Mouse (Mus musculus): ENCODE measurements around the gene E2f2. TPM values are rescaled to one million over a fixed set of nuclear protein-coding genes. Genes with fewer than 3 reads are reported as not detected.
A peak's percentile ranks its signal among the peaks of the same experiment; 100 is the strongest.

E2f2 gene
- polyA plus RNA-seq, 1 experiment from 2014 or later = 8.1 TPM

GRCm38 (mm10) chr4:136146712-136147154 is 25.5 kb upstream of the E2f2 start:
- Histone ChIP-seq H3K4me1 (replicated peaks) (peaks cover 32% of the 10 kb centered on the region), H3K4me2 (replicated peaks) (peak overlapping the region; percentile 82), H3K27ac (peak overlapping the region; percentile 96), H3K4me3 (replicated peaks) (0 out of 2 replicates have a peak overlapping the region, but pooled peaks have one; percentile 1), H3K27me3 (replicated peaks) (no peaks in the 10 kb centered on the region), H3K9ac (no peak overlapping the region), H3K9me3 (no peaks in the 10 kb centered on the region), H3K36me3 (no peaks in the 10 kb centered on the region)
- ATAC-seq = peak; percentile 9; the same call in 1 of the 2 replicates
- 25% methylated on average over 6 of the region's 6 CpGs for WGBS

DNA sequence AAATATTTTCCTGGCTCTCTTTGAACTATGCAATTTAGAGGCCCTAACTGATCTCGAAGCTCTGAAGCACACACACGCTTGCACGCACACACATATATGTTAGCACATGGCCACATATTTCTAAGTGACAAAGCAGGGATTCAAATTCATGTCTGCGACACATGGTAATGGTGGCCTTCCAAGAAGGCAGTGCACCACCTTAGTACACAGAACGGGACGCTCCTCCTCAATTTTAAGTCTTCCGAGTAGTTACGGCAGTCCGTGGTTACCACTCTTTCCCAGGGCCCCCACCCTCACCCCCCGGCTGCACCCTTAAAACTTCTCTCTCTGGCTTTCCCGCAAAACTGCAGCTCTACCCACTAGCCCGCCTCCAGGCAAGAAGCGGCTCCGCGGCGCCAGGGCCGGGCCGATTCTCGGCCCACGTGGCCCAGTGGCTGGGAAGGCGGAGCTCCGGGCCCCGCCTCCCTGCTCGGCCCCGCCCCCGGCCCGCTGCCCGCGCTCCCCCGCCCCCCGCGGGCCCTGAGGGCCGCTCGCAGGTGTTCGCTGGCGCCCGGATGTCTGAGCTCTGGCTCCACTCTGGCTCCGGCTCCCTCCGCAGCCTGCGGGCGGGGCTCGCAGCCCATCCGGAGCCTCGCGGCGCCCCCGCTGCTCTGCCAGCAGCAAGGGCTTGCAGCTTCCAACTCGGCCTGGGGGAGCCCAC is 24.6 kb upstream of the E2f2 start:
- under 1% methylated on average over 48 of the region's 48 CpGs for WGBS
- Histone ChIP-seq H3K36me3 (no peaks in the 10 kb centered on the region), H3K27ac (peak overlapping the region; percentile 96), H3K4me3 (replicated peaks) (peak overlapping the region; percentile 28), H3K4me2 (replicated peaks) (peak overlapping the region; percentile 82), H3K9me3 (no peaks in the 10 kb centered on the region), H3K9ac (peak overlapping the region; percentile 28; the same call in 1 of the 2 replicates), H3K27me3 (replicated peaks) (no peaks in the 10 kb centered on the region), H3K4me1 (replicated peaks) (peaks cover 24% of the 10 kb centered on the region)
- ATAC-seq = peak; percentile 81

GRCm38 (mm10) chr4:136148342-136149044 is 23.7 kb upstream of the E2f2 start:
- no peaks in the 10 kb centered on the region for H3K9me3 ChIP-seq
- H3K36me3 ChIP-seq = no peaks in the 10 kb centered on the region
- peaks cover 17% of the 10 kb centered on the region for H3K4me1 ChIP-seq (replicated peaks)
- peak overlapping the region; percentile 38 for H3K9ac ChIP-seq
- H3K27ac ChIP-seq = peak overlapping the region; percentile 96
- 10% methylated on average over 31 of the region's 31 CpGs for WGBS
- peak overlapping the region; percentile 82 for H3K4me2 ChIP-seq (replicated peaks)
- ATAC-seq = no peak; the same call in 1 of the 2 replicates
- H3K4me3 ChIP-seq (replicated peaks) = peak overlapping the region; percentile 28
- H3K27me3 ChIP-seq (replicated peaks) = no peaks in the 10 kb centered on the region

DNA sequence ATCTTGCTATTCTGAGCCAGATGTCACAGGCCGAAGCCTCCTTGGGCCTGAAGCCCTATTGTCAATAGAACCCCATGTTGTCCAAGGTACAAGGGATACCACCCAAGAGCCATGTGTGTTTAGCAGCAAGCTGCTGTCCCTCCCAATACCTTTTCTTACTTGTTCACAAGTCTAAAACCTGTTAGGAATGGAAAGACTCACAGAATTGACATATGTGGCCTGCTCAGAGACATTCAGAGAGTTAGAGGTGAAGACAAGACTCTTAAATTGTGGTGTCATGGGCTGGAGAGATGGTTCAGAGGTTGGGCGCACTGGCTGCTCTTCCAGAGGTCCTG is 23.2 kb upstream of the E2f2 start:
- peaks cover 17% of the 10 kb centered on the region for H3K4me1 ChIP-seq (replicated peaks)
- no peak overlapping the region for H3K9ac ChIP-seq
- no peak overlapping the region for H3K4me2 ChIP-seq (replicated peaks)
- H3K9me3 ChIP-seq = no peaks in the 10 kb centered on the region
- H3K36me3 ChIP-seq = no peaks in the 10 kb centered on the region
- no peak overlapping the region for H3K4me3 ChIP-seq (replicated peaks)
- H3K27me3 ChIP-seq (replicated peaks) = no peaks in the 10 kb centered on the region
- no peak for ATAC-seq
- 89% methylated on average over 2 of the region's 2 CpGs for WGBS
- peak overlapping the region; percentile 96 for H3K27ac ChIP-seq

- peaks cover 17% of the 10 kb centered on the region for H3K4me1 ChIP-seq (replicated peaks)
- no peak overlapping the region for H3K4me2 ChIP-seq (replicated peaks)
- no peak overlapping the region for H3K9ac ChIP-seq
- no peaks in the 10 kb centered on the region for H3K36me3 ChIP-seq
- no peak for ATAC-seq
- no peak overlapping the region for H3K4me3 ChIP-seq (replicated peaks)
- H3K27me3 ChIP-seq (replicated peaks) = no peaks in the 10 kb centered on the region
- WGBS = 30% methylated on average over 3 of the region's 3 CpGs
- no peak overlapping the region for H3K27ac ChIP-seq
- H3K9me3 ChIP-seq = no peaks in the 10 kb centered on the region
These were observed 22.5 kb upstream of the E2f2 start for GRCm38 (mm10) chr4:136149734-136150133.

DNA sequence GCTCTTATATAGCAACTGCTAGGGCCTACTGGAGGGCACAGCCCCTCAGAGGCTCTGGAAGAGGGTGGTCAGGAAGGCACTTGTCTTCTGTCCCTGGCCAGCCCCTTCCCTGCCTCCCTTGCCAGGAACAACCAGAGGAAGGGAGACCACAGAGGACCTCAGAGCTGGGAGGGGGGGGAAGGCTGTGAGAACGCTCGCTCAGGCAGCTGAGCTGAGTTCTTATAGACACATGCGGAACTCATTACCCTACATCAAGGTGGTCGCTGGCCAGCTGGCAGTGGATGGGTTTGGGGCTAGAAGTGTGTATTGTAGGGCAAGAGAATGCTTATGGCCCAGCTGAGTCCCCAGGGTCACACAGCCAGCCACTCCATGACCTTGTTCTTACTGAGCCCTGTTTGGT is 21.6 kb upstream of the E2f2 start:
- Histone ChIP-seq H3K27me3 (replicated peaks) (no peaks in the 10 kb centered on the region), H3K36me3 (no peaks in the 10 kb centered on the region), H3K27ac (no peak overlapping the region), H3K4me2 (replicated peaks) (no peak overlapping the region), H3K9ac (no peak overlapping the region), H3K9me3 (no peaks in the 10 kb centered on the region), H3K4me1 (replicated peaks) (peaks cover 14% of the 10 kb centered on the region), H3K4me3 (replicated peaks) (no peak overlapping the region)
- 69% methylated on average over 4 of the region's 4 CpGs for WGBS
- ATAC-seq = no peak

DNA sequence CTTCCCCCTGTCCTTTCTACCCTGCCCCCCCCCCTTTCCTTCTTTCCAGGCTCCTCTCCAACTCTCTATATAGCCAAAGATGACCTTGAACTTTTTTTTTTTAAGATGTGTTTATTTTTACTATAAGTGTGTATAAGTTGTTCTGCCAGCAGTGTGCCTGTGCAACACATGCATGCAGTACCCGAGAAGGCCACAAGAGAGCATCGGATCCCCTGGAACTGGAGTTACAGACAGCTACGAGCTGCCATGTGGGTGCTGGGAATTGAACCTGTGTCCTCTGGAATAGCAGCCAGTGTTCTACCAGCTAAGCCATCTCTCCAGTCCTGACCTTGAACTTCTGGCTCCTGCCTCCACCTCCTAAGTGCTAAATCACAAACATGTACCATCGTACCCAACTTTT is 19.4 kb upstream of the E2f2 start:
- no peaks in the 10 kb centered on the region for H3K27me3 ChIP-seq (replicated peaks)
- 82% methylated on average over 4 of the region's 4 CpGs for WGBS
- H3K36me3 ChIP-seq = no peaks in the 10 kb centered on the region
- ATAC-seq = no peak
- no peak overlapping the region for H3K4me3 ChIP-seq (replicated peaks)
- no peaks in the 10 kb centered on the region for H3K9me3 ChIP-seq
- no peak overlapping the region for H3K4me2 ChIP-seq (replicated peaks)
- H3K27ac ChIP-seq = peak overlapping the region; percentile 29; the same call in 1 of the 2 replicates
- peaks cover 3% of the 10 kb centered on the region for H3K4me1 ChIP-seq (replicated peaks)
- H3K9ac ChIP-seq = no peak overlapping the region

GRCm38 (mm10) chr4:136154462-136154861 is 17.7 kb upstream of the E2f2 start:
- 59% methylated on average over 9 of the region's 9 CpGs for WGBS

GRCm38 (mm10) chr4:136158498-136158897 is 13.7 kb upstream of the E2f2 start:
- Histone ChIP-seq H3K9ac (no peak overlapping the region), H3K4me2 (replicated peaks) (no peak overlapping the region), H3K27ac (no peak overlapping the region), H3K9me3 (no peaks in the 10 kb centered on the region), H3K4me1 (replicated peaks) (peaks cover 7% of the 10 kb centered on the region; the same call in 1 of the 2 replicates), H3K27me3 (replicated peaks) (no peaks in the 10 kb centered on the region), H3K4me3 (replicated peaks) (no peak overlapping the region), H3K36me3 (no peaks in the 10 kb centered on the region)
- ATAC-seq = no peak
- WGBS = 74% methylated on average over 6 of the region's 6 CpGs

More at GRCm38 (mm10) chr4:136154462-136154861, 17.7 kb upstream of the E2f2 start:
- Histone ChIP-seq H3K36me3 (no peaks in the 10 kb centered on the region), H3K4me1 (replicated peaks) (no peaks in the 10 kb centered on the region), H3K9ac (no peak overlapping the region), H3K9me3 (no peaks in the 10 kb centered on the region), H3K4me2 (replicated peaks) (no peak overlapping the region), H3K27ac (no peak overlapping the region), H3K27me3 (replicated peaks) (no peaks in the 10 kb centered on the region), H3K4me3 (replicated peaks) (no peak overlapping the region)
- no peak for ATAC-seq

- WGBS = 11% methylated on average over 5 of the region's 5 CpGs
- peak; percentile 48 for ATAC-seq
- H3K4me2 ChIP-seq (replicated peaks) = no peak overlapping the region
These were observed 12.3 kb upstream of the E2f2 start for GRCm38 (mm10) chr4:136159802-136160397.

DNA sequence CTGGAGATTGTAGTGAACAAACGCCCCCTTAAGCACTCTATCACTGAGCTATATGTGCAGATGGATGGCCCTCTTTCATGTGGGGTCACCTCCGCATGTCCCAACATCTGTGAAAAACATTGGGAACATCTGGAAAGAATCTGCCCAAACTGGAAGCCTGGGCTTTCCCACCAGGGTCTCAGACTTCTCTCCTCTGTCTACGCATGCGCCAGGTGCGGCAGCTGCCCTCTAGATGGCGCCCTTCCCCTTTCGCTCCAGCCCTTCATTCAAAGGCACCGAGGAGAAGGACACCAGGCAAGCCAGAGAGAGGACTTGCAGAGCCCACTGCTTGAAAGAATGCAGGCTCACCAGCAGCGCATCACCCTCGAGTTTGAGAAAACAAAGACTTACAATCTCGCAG is 8.7 kb upstream of the E2f2 start:
- H3K27ac ChIP-seq = no peak overlapping the region
- 0 out of 2 replicates have a peak overlapping the region, but pooled peaks have one; percentile 2 for H3K4me2 ChIP-seq (replicated peaks)
- H3K4me1 ChIP-seq (replicated peaks) = peaks cover 7% of the 10 kb centered on the region; the same call in 1 of the 2 replicates
- H3K36me3 ChIP-seq = no peaks in the 10 kb centered on the region
- no peaks in the 10 kb centered on the region for H3K9me3 ChIP-seq
- no peak overlapping the region for H3K9ac ChIP-seq
- no peak overlapping the region for H3K4me3 ChIP-seq (replicated peaks)
- H3K27me3 ChIP-seq (replicated peaks) = no peaks in the 10 kb centered on the region
- under 1% methylated on average over 11 of the region's 11 CpGs for WGBS
- ATAC-seq = peak; percentile 86

More at GRCm38 (mm10) chr4:136159802-136160397, 12.3 kb upstream of the E2f2 start:
- Histone ChIP-seq H3K9ac (no peak overlapping the region), H3K4me1 (replicated peaks) (peaks cover 7% of the 10 kb centered on the region; the same call in 1 of the 2 replicates), H3K27ac (no peak overlapping the region), H3K4me3 (replicated peaks) (no peak overlapping the region), H3K9me3 (no peaks in the 10 kb centered on the region), H3K36me3 (no peaks in the 10 kb centered on the region), H3K27me3 (replicated peaks) (no peaks in the 10 kb centered on the region)

GRCm38 (mm10) chr4:136164981-136165380 is 7.2 kb upstream of the E2f2 start:
- H3K36me3 ChIP-seq = no peaks in the 10 kb centered on the region
- WGBS = 80% methylated on average over 8 of the region's 8 CpGs
- no peak overlapping the region for H3K4me3 ChIP-seq (replicated peaks)
- H3K4me1 ChIP-seq (replicated peaks) = peaks cover 3% of the 10 kb centered on the region; the same call in 1 of the 2 replicates
- no peaks in the 10 kb centered on the region for H3K9me3 ChIP-seq
- H3K27ac ChIP-seq = no peak overlapping the region
- H3K9ac ChIP-seq = no peak overlapping the region
- H3K4me2 ChIP-seq (replicated peaks) = no peak overlapping the region
- no peak for ATAC-seq
- H3K27me3 ChIP-seq (replicated peaks) = no peaks in the 10 kb centered on the region

Measured in intestine, embryonic 15.5 days (tissue).